28 mouse cellular contexts compared by ENCODE assay signal in the genomic region with DNA sequence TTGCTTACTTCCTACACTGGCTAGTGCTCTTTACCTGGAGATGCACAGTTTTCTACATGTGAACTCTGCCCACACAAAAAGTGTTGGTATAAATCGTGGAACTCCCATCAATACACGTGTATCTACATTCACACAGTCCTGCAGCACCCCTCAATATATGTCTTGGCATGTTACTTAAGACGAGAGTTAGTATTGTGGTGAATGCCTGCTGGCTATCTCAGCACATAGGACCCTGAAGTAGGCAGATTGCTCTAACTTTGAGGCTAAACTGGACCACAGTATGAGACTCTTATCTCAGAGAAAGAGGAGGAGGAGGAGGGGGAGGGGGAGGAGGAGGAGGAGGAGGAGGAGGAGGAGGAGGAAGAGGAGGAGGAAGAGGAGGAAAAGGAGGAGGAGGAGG. TPM values are rescaled to one million over a fixed set of nuclear protein-coding genes. Genes with fewer than 3 reads are reported as not detected.
"Had no signal": no experiment of that assay in that cellular context is flagged by ENCODE, and none has a peak within 500 bp of the region (broad histone marks: within the 10 kb centered on the region; RNA-seq: fewer than 3 reads in every experiment).

No protein-coding gene starts in this region.

- H3K27me3 ChIP-seq: midbrain, embryonic 12.5 days; neural tube, embryonic 13.5 days; neural tube, embryonic 15.5 days had no signal

- ATAC-seq: midbrain, embryonic 16.5 days had no signal

- H3K4me3 ChIP-seq: megakaryocyte, embryonic 14.5 days; midbrain, embryonic 10.5 days; midbrain, embryonic 12.5 days; myocyte; neural tube, embryonic 13.5 days; neural tube, embryonic 15.5 days had no signal

- H3K9me3 ChIP-seq: megakaryocyte, embryonic 14.5 days; midbrain, embryonic 10.5 days; midbrain, embryonic 12.5 days; neural tube, embryonic 13.5 days; neural tube, embryonic 15.5 days had no signal

- H3K4me1 ChIP-seq: megakaryocyte, embryonic 14.5 days; midbrain, embryonic 10.5 days; midbrain, embryonic 12.5 days; neural tube, embryonic 13.5 days; neural tube, embryonic 15.5 days had no signal

- DNase-seq: lung, adult 18-20 months; lung, embryonic 14.5 days; lung, postnatal 10 days; lung, postnatal 4 days; midbrain, embryonic 14.5 days; retina, postnatal 1 day; right cerebral cortex, adult 18-20 months; right cerebral cortex, postnatal 25 days; right cerebral cortex, postnatal 4 days; spleen, adult 18-20 months; thymus, adult 18-20 months; thymus, postnatal 25 days; thymus, postnatal 4 days had no signal

- H3K27ac ChIP-seq: liver, embryonic 14.5 days; midbrain, embryonic 10.5 days; midbrain, embryonic 12.5 days; neural tube, embryonic 13.5 days; neural tube, embryonic 15.5 days had no signal

- H3K4me2 ChIP-seq: lung, embryonic 14.5 days; midbrain, embryonic 12.5 days; neural tube, embryonic 13.5 days; neural tube, embryonic 15.5 days had no signal

- H3K36me3 ChIP-seq: midbrain, embryonic 10.5 days; midbrain, embryonic 12.5 days; neural tube, embryonic 13.5 days; neural tube, embryonic 15.5 days had no signal

- H3K9ac ChIP-seq: liver, embryonic 14.5 days; lung, embryonic 14.5 days; midbrain, embryonic 12.5 days; neural tube, embryonic 13.5 days; neural tube, embryonic 15.5 days had no signal

RNA-seq across cellular contexts. Expression of a gene that starts 11.6 kb away (rescaled TPM):
- polyA plus RNA-seq: lung, embryonic 14.5 days; lung, embryonic 16.5 days; midbrain, embryonic 10.5 days; midbrain, embryonic 12.5 days; midbrain, embryonic 14.5 days; midbrain, embryonic 16.5 days; myocyte; neural tube, embryonic 11.5 days; neural tube, embryonic 13.5 days; neural tube, embryonic 15.5 days; small intestine, adult 2 months; stomach, embryonic 14.5 days; urinary bladder, adult 2 months had no signal

RNA-seq across cellular contexts. Expression of a gene that starts 35.7 kb away (rescaled TPM):
- polyA plus RNA-seq: lung, embryonic 14.5 days; lung, embryonic 16.5 days; midbrain, embryonic 10.5 days; midbrain, embryonic 12.5 days; midbrain, embryonic 14.5 days; midbrain, embryonic 16.5 days had no signal

RNA-seq across cellular contexts. Expression of a gene that starts 39.9 kb away (rescaled TPM):
- polyA plus RNA-seq: lung, embryonic 14.5 days; lung, embryonic 16.5 days; midbrain, embryonic 10.5 days; midbrain, embryonic 12.5 days; midbrain, embryonic 14.5 days; midbrain, embryonic 16.5 days; myocyte; neural tube, embryonic 11.5 days; neural tube, embryonic 13.5 days; small intestine, adult 2 months; stomach, embryonic 14.5 days; urinary bladder, adult 2 months had no signal

RNA-seq across cellular contexts. Expression of a gene that starts 54.9 kb away (rescaled TPM):
- polyA plus RNA-seq: liver, embryonic 14.5 days; liver, embryonic 16.5 days; lung, embryonic 14.5 days; lung, embryonic 16.5 days; midbrain, embryonic 10.5 days; midbrain, embryonic 12.5 days; midbrain, embryonic 14.5 days; midbrain, embryonic 16.5 days; myocyte; neural tube, embryonic 11.5 days; neural tube, embryonic 13.5 days; neural tube, embryonic 15.5 days; small intestine, adult 2 months; stomach, embryonic 14.5 days; stomach, embryonic 16.5 days; urinary bladder, adult 2 months had no signal

RNA-seq across cellular contexts. Expression of a gene that starts 55.2 kb away (rescaled TPM):
- polyA plus RNA-seq: liver, embryonic 14.5 days; liver, embryonic 16.5 days; lung, embryonic 14.5 days; lung, embryonic 16.5 days; midbrain, embryonic 10.5 days; midbrain, embryonic 12.5 days; midbrain, embryonic 14.5 days; midbrain, embryonic 16.5 days; myocyte; neural tube, embryonic 11.5 days; neural tube, embryonic 13.5 days; neural tube, embryonic 15.5 days; small intestine, adult 2 months; stomach, embryonic 14.5 days; stomach, embryonic 16.5 days; urinary bladder, adult 2 months had no signal
